Mouse (Mus musculus): ENCODE data around the gene Olfr1469. TPM values are rescaled to one million over a fixed set of nuclear protein-coding genes. Genes with fewer than 3 reads are reported as not detected.
"Not testable (repeated sequence)": the region's sequence is repeated elsewhere in the genome, so short reads cannot be mapped to it uniquely, and the experiment has no call there.

Olfr1469 gene
- total RNA-seq (2017): not detected in 2 replicates

- no peak for ATAC-seq (replicated peaks in 1 of 2; ENCODE audit: insufficient read depth in 1 of 2, low FRiP score in 2 of 2, low TSS enrichment in 1 of 2, low read depth in 1 of 2, poor library complexity in 2 of 2, severe bottlenecking in 2 of 2)
These were observed at the start of gene Olfr1469 for GRCm38 (mm10) chr19:13407549-13407948. Gene Olfr1469 (plus strand): TSS chr19:13407849.

- no peak for ATAC-seq (replicated peaks in 1 of 2; ENCODE audit: insufficient read depth in 1 of 2, low FRiP score in 2 of 2, low TSS enrichment in 1 of 2, low read depth in 1 of 2, poor library complexity in 2 of 2, severe bottlenecking in 2 of 2)
These were observed 45.7 kb upstream of the Olfr1469 start, which contains the start of gene Olfr1467 for GRCm38 (mm10) chr19:13361936-13362335. Gene Olfr1467 (plus strand): TSS chr19:13362236.

- ATAC-seq (replicated peaks in 1 of 2; ENCODE audit: insufficient read depth in 1 of 2, low FRiP score in 2 of 2, low TSS enrichment in 1 of 2, low read depth in 1 of 2, poor library complexity in 2 of 2, severe bottlenecking in 2 of 2): not testable (repeated sequence)
These were observed 35.5 kb downstream of the Olfr1469 start, which contains the start of gene Olfr1471 for GRCm38 (mm10) chr19:13443109-13443508. Gene Olfr1471 (plus strand): TSS chr19:13443409.

- ATAC-seq (replicated peaks in 1 of 2; ENCODE audit: insufficient read depth in 1 of 2, low FRiP score in 2 of 2, low TSS enrichment in 1 of 2, low read depth in 1 of 2, poor library complexity in 2 of 2, severe bottlenecking in 2 of 2): no peak
These were observed 48.3 kb downstream of the Olfr1469 start, which contains the start of gene Olfr1472 for GRCm38 (mm10) chr19:13455986-13456385. Gene Olfr1472 (minus strand): TSS chr19:13456086.

Other genes with a start within 250 kb of the Olfr1469 start
- gene Olfr1461, start 244.8 kb upstream of the Olfr1469 start, total RNA-seq (2017): not detected in 2 replicates
- not detected in 2 replicates for gene Olfr1462, start 222.1 kb upstream of the Olfr1469 start, total RNA-seq (2017)
- not detected in 2 replicates for gene Olfr1463, start 176.5 kb upstream of the Olfr1469 start, total RNA-seq (2017)
- not detected in 2 replicates for gene Olfr1465, start 92.3 kb upstream of the Olfr1469 start, total RNA-seq (2017)
- not detected in 2 replicates for gene Olfr1466, start 69.0 kb upstream of the Olfr1469 start, total RNA-seq (2017)
- gene Olfr1467, start 45.6 kb upstream of the Olfr1469 start, total RNA-seq (2017): not detected in 2 replicates
- gene Olfr1471, start 35.6 kb downstream of the Olfr1469 start, total RNA-seq (2017): not detected in 2 replicates
- not detected in 2 replicates for gene Olfr1472, start 48.2 kb downstream of the Olfr1469 start, total RNA-seq (2017)
- gene Olfr1474, start 61.7 kb downstream of the Olfr1469 start, total RNA-seq (2017): not detected in 2 replicates
- gene Olfr1475, start 72.3 kb downstream of the Olfr1469 start, total RNA-seq (2017): not detected in 2 replicates
- not detected in 2 replicates for gene Olfr1477, start 92.7 kb downstream of the Olfr1469 start, total RNA-seq (2017)
- gene Olfr1480, start 120.1 kb downstream of the Olfr1469 start, total RNA-seq (2017): not detected in 2 replicates
- not detected in 2 replicates for gene Olfr1484, start 175.7 kb downstream of the Olfr1469 start, total RNA-seq (2017)
- gene Olfr1487, start 209.5 kb downstream of the Olfr1469 start, total RNA-seq (2017): not detected in 2 replicates
- gene Olfr1489, start 223.8 kb downstream of the Olfr1469 start, total RNA-seq (2017): not detected in 2 replicates
- gene Olfr1490, start 243.2 kb downstream of the Olfr1469 start, total RNA-seq (2017): not detected in 2 replicates

All from hematopoietic stem cell, adult 5-6 weeks (primary cell).